Mouse (Mus musculus): ENCODE measurements around the gene Rgsl1. TPM values are rescaled to one million over a fixed set of nuclear protein-coding genes. Genes with fewer than 3 reads are reported as not detected.

The Rgsl1 gene
- total and polyA plus RNA-seq, 3 experiments, result not detected

DNA sequence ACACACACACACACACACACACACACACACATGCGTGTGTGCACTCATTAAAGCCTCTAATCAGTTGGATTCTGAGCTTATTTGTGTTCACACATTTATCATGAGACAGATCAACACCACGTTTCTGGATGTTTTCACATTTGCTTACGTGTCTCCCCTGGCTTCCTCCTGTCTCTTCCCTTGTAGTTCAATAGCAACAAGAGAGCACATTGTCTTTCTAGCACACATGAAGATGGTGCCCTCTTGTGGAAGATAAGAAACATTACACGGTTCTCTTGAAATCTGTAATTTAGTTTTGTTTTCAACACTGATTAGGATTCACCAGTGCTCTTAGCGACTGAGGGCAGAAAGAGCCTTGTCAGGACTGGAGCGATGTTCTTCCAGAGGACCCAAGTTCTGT is 2.9 kb upstream of the Rgsl1 start:
- no peaks in the 10 kb centered on the region for H3K4me1 ChIP-seq (ENCODE audit: control insufficient read depth in 1 of 2, insufficient read depth in 2 of 2, low read length in 2 of 2)
- no peak overlapping the region for H3K27ac ChIP-seq (ENCODE audit: control insufficient read depth, low read depth, low read length)
- H3K79me2 ChIP-seq (ENCODE audit: control insufficient read depth, insufficient read depth, low read length, poor library complexity), result no peaks in the 10 kb centered on the region
- H3K9me3 ChIP-seq (replicated peaks; ENCODE audit: insufficient read depth, low read length), result no peaks in the 10 kb centered on the region
- TF ChIP-seq TCF12 (IDR thresholded peaks at IDR 0.05; ENCODE audit: low read depth, low read length) (no peak), GABPA (IDR thresholded peaks at IDR 0.05; ENCODE audit: low read depth, low read length) (no peak)
- no peak overlapping the region for H3K9ac ChIP-seq (ENCODE audit: control insufficient read depth, low read depth, low read length, poor library complexity, severe bottlenecking)
- no peaks in the 10 kb centered on the region for H3K36me3 ChIP-seq (ENCODE audit: control insufficient read depth in 1 of 2, insufficient read depth in 2 of 2, low read length in 2 of 2)
- H3K4me3 ChIP-seq (ENCODE audit: control insufficient read depth in 1 of 2, insufficient read depth in 1 of 2, low read depth in 2 of 2, low read length in 2 of 2), result no peak overlapping the region
- no peaks in the 10 kb centered on the region for H3K27me3 ChIP-seq (ENCODE audit: control insufficient read depth in 1 of 2, insufficient read depth in 2 of 2, low read length in 2 of 2)
- no peak for DNase-seq (ENCODE audit: low read depth, low spot score)

DNA sequence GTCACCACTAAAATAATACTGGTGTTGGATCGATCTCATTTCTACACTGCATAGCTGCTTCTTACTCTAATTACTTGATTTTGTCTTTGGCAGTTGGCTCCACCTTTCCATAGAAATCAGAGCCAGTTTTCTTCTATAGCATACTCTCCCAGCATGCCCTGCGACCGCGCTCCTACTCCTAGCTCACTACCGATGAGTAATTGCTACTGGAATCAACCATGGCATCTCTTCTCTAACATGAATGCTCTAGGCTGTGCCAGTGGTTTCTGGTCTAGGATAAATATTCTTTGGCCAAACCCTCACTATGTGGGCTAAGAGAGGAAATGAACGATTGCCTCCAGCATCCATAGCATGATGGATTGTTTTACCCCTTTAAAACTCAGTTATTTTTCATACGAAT is 2.5 kb upstream of the Rgsl1 start:
- Histone ChIP-seq H3K4me3 (ENCODE audit: control insufficient read depth in 1 of 2, insufficient read depth in 1 of 2, low read depth in 2 of 2, low read length in 2 of 2) (no peak overlapping the region), H3K79me2 (ENCODE audit: control insufficient read depth, insufficient read depth, low read length, poor library complexity) (no peaks in the 10 kb centered on the region), H3K27me3 (ENCODE audit: control insufficient read depth in 1 of 2, insufficient read depth in 2 of 2, low read length in 2 of 2) (no peaks in the 10 kb centered on the region), H3K9ac (ENCODE audit: control insufficient read depth, low read depth, low read length, poor library complexity, severe bottlenecking) (no peak overlapping the region), H3K4me1 (ENCODE audit: control insufficient read depth in 1 of 2, insufficient read depth in 2 of 2, low read length in 2 of 2) (no peaks in the 10 kb centered on the region), H3K36me3 (ENCODE audit: control insufficient read depth in 1 of 2, insufficient read depth in 2 of 2, low read length in 2 of 2) (no peaks in the 10 kb centered on the region), H3K27ac (ENCODE audit: control insufficient read depth, low read depth, low read length) (no peak overlapping the region), H3K9me3 (replicated peaks; ENCODE audit: insufficient read depth, low read length) (no peaks in the 10 kb centered on the region)
- no peak for TF ChIP-seq JUND (IDR thresholded peaks at IDR 0.05; ENCODE audit: low read depth, low read length)
- TF ChIP-seq ZKSCAN1 (IDR thresholded peaks at IDR 0.05; ENCODE audit: low read depth, low read length), result no peak
- TF ChIP-seq GABPA (IDR thresholded peaks at IDR 0.05; ENCODE audit: low read depth, low read length), result no peak
- no peak for TF ChIP-seq CHD1 (IDR thresholded peaks at IDR 0.05; ENCODE audit: low read depth, low read length)
- no peak for TF ChIP-seq TBP (IDR thresholded peaks at IDR 0.05; ENCODE audit: low read depth, low read length)
- TF ChIP-seq GATA1 (IDR thresholded peaks at IDR 0.05; ENCODE audit: low read depth, low read length), result no peak
- no peak for TF ChIP-seq MEF2A (IDR thresholded peaks at IDR 0.05; ENCODE audit: extremely low read depth, insufficient replicate concordance, low read depth, low read length, poor library complexity, severe bottlenecking)
- no peak for TF ChIP-seq SMC3 (IDR thresholded peaks at IDR 0.05; ENCODE audit: low read depth, low read length)
- no peak for TF ChIP-seq CHD2 (IDR thresholded peaks at IDR 0.05; ENCODE audit: low read length)
- no peak for TF ChIP-seq POLR2AphosphoS5 (IDR thresholded peaks at IDR 0.05; ENCODE audit: borderline replicate concordance, low read depth, low read length)
- TF ChIP-seq NELFE (IDR thresholded peaks at IDR 0.05; ENCODE audit: low read depth, low read length), result no peak
- no peak for TF ChIP-seq ZC3H11A (IDR thresholded peaks at IDR 0.05; ENCODE audit: low read depth, low read length)
- no peak for TF ChIP-seq NRF1 (IDR thresholded peaks at IDR 0.05; ENCODE audit: insufficient read depth, low read depth, low read length, poor library complexity, severe bottlenecking)
- TF ChIP-seq TAL1 (IDR thresholded peaks at IDR 0.05; ENCODE audit: low read length), result no peak
- no peak for TF ChIP-seq RCOR1 (IDR thresholded peaks at IDR 0.05; ENCODE audit: low read depth, low read length)
- no peak for TF ChIP-seq POLR2A (IDR thresholded peaks at IDR 0.05; ENCODE audit: control insufficient read depth in 1 of 2, insufficient read depth in 1 of 2, low read depth in 1 of 2, low read length in 2 of 2, poor library complexity in 1 of 2)
- no peak for TF ChIP-seq MYC (IDR thresholded peaks at IDR 0.05; ENCODE audit: low read depth, low read length)
- TF ChIP-seq E2F4 (IDR thresholded peaks at IDR 0.05; ENCODE audit: borderline replicate concordance, low read depth, low read length), result no peak
- TF ChIP-seq USF2 (IDR thresholded peaks at IDR 0.05; ENCODE audit: borderline replicate concordance in 1 of 2, insufficient read depth in 1 of 2, low read depth in 1 of 2, low read length in 2 of 2), result no peak
- TF ChIP-seq TCF12 (IDR thresholded peaks at IDR 0.05; ENCODE audit: low read depth, low read length), result no peak
- no peak for DNase-seq (ENCODE audit: low read depth, low spot score)

Measured in MEL (cell line).